Mouse (Mus musculus): ENCODE results near the gene Ankle2. TPM values are rescaled to one million over a fixed set of nuclear protein-coding genes. Genes with fewer than 3 reads are reported as not detected.
A peak's percentile ranks its signal among the peaks of the same experiment; 100 is the strongest.

The Ankle2 gene
- total RNA-seq, 2 experiments from 2014 or later: 26.2 to 28.4 TPM

GRCm38 (mm10) chr5:110281984-110282383 is 51.2 kb downstream of the Ankle2 start:
- no peak for DNase-seq

- DNase-seq: peak; percentile 39 to 78
These were observed 53.7 kb downstream of the Ankle2 start for GRCm38 (mm10) chr5:110284536-110284935.

- DNase-seq: peak; percentile 7 to 37
These were observed 54.4 kb downstream of the Ankle2 start for GRCm38 (mm10) chr5:110285156-110285555.

GRCm38 (mm10) chr5:110285770-110286445 is 55.1 kb downstream of the Ankle2 start, which contains the start of the genes Pxmp2 and Pole:
Gene Pxmp2 (minus strand): TSS chr5:110286186.
Gene Pole (plus strand): TSS chr5:110286306.
- DNase-seq: peak; percentile 94 to 95

GRCm38 (mm10) chr5:110286446-110287083 is 55.8 kb downstream of the Ankle2 start:
- DNase-seq: no peak

- no peak for DNase-seq
These were observed 56.3 kb downstream of the Ankle2 start for GRCm38 (mm10) chr5:110287084-110287475.

- no peak for DNase-seq
These were observed 60.8 kb downstream of the Ankle2 start for GRCm38 (mm10) chr5:110291649-110292048.

- no peak for DNase-seq
These were observed 65.8 kb downstream of the Ankle2 start for GRCm38 (mm10) chr5:110296637-110297036.

GRCm38 (mm10) chr5:110300591-110300990 is 69.8 kb downstream of the Ankle2 start:
- DNase-seq: no peak

Other genes with a start within 250 kb of the Ankle2 start
- gene Zfp932, start 234.5 kb upstream of the Ankle2 start, total RNA-seq (2021): 1 to 10 TPM; 6.8 to 8.0 TPM
- gene Gm17655, start 158.5 kb upstream of the Ankle2 start, total RNA-seq (2021): 1 to 10 TPM; 1.9 to 3.6 TPM
- not detected for gene Gm35315, start 136.6 kb upstream of the Ankle2 start, total RNA-seq (2021)
- gene Plcxd1, start 131.0 kb upstream of the Ankle2 start, total RNA-seq (2021): not detected
- 10 to 100 TPM; 24.8 to 31.3 TPM for gene Gtpbp6, start 122.8 kb upstream of the Ankle2 start, total RNA-seq (2021)
- 1 to 10 TPM; 3.6 to 4.0 TPM for gene Zfp605, start 120.9 kb upstream of the Ankle2 start, total RNA-seq (2021)
- gene Chfr, start 95.2 kb upstream of the Ankle2 start, total RNA-seq (2021): 10 to 100 TPM; 11.3 to 11.9 TPM
- 10 to 100 TPM; 48.3 to 51.2 TPM for gene Golga3, start 54.3 kb upstream of the Ankle2 start, total RNA-seq (2021)
- 10 to 100 TPM; 32.9 to 35.7 TPM for gene Pgam5, start 38.9 kb downstream of the Ankle2 start, total RNA-seq (2021)
- gene Pxmp2, start 55.2 kb downstream of the Ankle2 start, total RNA-seq (2021): 100 to 1,000 TPM; 120 to 124 TPM
- 1 to 10 TPM; 2.2 to 2.3 TPM for gene Pole, start 55.3 kb downstream of the Ankle2 start, total RNA-seq (2021)
- not detected for gene P2rx2, start 112.2 kb downstream of the Ankle2 start, total RNA-seq (2021)
- not detected for gene Lrcol1, start 113.7 kb downstream of the Ankle2 start, total RNA-seq (2021)
- gene Fbrsl1, start 217.5 kb downstream of the Ankle2 start, total RNA-seq (2021): 10 to 100 TPM; 44.9 to 50.1 TPM